Mouse (Mus musculus): ENCODE data around the gene C2cd4a.

The C2cd4a gene

GRCm38 (mm10) chr9:67792405-67792804 is 39.7 kb downstream of the C2cd4a start:
- in situ Hi-C loops (cut with MseI, MboI) = no loop called here

GRCm38 (mm10) chr9:67787671-67788070 is 44.5 kb downstream of the C2cd4a start:
- in situ Hi-C loops (cut with MseI, MboI) = no loop called here

GRCm38 (mm10) chr9:67786311-67786710 is 45.8 kb downstream of the C2cd4a start:
- in situ Hi-C loops (cut with MseI, MboI) = no loop called here

- in situ Hi-C loops (cut with MseI, MboI) = no loop called here
Measured at GRCm38 (mm10) chr9:67783925-67784324, 48.2 kb downstream of the C2cd4a start.

GRCm38 (mm10) chr9:67783464-67783863 is 48.7 kb downstream of the C2cd4a start:
- in situ Hi-C loops (cut with MseI, MboI) = no loop called here

GRCm38 (mm10) chr9:67782786-67783185 is 49.3 kb downstream of the C2cd4a start:
- in situ Hi-C loops (cut with MseI, MboI) = no loop called here

All from mouse trophoblast stem cell (cell line).